Mouse (Mus musculus) common myeloid progenitor, adult 5-6 weeks (primary cell): ENCODE measurements around the gene Palld. TPM values are rescaled to one million over a fixed set of nuclear protein-coding genes. Genes with fewer than 3 reads are reported as not detected.

Source experiments
- ATAC-seq: replicated peaks from 2 replicates; pipeline ENCODE4 v1.8.0; 2016; ENCODE audit warnings: low read depth, mild to moderate bottlenecking, moderate TSS enrichment, inconsistent platforms; ENCODE audit not compliant: poor library complexity, severe bottlenecking
- total RNA-seq: library from RNA; stranded (forward); fragments of 200-1000, 187-1606 nt; gene quantifications from 2 replicates; pipeline ENCODE4 v1.2.3, GENCODE M21; 2017

Palld gene
- total RNA-seq, 1 experiment from 2014 or later, result 0.46 TPM

DNA sequence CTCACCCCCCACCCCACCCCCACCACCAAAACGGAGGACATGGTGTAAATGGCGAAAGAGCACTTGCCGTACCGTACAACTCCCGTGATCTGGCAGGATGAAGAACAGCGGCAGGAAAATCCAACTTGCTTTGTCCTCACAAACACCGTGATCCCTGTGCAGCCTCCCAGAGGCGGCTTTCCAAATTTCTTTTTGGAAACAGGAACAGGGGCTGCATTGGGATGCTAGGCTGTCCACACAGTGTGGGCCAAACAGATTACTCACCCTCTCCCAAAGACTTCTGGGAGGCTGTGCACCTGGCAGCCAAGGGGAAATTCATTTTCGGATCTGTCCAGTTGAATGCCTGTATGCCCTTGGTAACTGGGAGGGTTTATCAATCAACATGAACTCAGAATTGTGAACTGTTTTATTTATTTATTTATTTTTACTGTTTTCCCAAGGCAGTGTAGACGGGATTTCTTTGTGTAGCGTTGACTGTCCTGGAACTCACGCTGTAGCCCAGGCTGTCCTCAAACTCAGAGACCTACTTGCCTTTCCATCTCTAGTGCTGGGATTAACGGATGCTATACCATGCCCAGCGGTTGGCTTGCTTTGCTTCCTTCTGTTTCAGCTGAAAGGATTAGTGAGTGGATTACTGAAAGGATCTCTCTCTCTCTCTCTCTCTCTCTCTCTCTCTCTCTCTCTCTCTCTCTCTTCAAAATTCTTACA is 422.1 kb downstream of the Palld start:
- ATAC-seq, result no peak

DNA sequence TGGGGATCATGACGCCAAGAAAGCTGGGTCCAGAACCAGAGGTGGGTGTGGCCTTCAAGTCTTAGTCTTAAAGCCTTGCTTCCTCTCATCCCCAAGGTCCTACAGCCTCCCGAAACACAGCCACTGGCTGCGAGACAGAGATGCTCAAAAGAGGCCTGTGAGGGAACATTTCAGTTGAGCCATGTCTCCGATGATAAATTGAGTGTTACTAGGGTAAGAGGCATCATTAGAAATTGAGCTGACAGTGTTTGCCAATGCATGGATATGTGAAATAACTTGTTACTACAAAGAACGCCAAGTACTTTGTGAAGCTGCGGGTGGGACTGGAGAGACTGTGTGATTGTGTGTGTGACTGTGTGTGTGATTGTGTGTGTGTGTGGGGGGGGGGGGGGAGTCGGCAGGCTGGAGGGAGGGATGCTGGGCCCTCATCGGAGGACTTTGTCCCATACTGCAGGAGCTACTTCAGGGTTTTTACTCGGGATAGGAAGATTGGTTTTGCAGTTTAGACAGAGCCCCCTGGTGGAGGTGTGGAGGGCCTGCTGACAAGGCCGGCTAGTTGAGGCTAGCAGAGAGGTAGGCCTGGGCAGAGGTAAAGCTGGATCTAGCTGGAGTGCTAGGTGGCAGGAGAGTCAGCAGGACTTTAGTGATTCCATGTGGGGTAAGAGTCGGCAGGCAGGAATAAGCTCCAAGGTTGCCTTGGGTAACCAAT is 422.8 kb downstream of the Palld start:
- ATAC-seq, result peak; percentile 90

DNA sequence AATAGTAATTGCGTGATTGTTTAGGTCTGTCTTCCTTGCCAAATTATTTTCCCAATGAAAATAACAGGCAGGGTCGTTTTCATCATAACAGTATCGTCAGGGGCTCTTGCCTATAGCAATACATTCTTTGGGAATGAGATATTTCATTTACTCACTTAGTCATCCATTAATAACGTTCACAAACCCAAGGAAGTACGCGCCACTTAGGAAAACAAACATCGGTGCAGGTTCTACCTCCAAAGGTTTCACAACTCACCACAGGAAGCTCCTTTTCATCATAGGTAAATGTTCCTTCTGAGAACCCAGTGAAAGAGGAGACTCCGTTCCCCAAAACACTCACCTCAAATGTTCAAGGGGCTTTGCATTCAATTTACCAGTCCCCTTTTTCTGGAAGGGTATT is 423.7 kb downstream of the Palld start:
- ATAC-seq, result no peak

DNA sequence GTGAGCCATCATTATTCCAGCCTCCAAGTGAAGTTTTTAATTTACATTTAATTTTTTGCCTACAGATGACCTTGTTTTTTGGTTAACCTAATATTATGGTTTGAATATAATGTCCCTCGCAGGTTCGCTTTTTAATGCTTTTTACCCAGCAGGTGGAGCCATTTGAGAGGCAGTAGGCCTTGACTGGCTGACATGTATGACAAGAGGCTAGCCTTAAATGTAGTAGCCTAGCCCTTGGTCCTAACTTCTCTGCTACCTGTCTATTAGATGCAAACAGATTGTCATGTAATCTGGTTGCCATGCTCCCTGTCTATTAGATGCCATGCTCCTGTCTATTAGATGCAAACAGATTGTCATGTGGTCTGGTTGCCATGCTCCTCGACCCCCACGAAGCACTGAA is 424.3 kb downstream of the Palld start:
- ATAC-seq, result no peak; the same call in 1 of the 2 replicates

DNA sequence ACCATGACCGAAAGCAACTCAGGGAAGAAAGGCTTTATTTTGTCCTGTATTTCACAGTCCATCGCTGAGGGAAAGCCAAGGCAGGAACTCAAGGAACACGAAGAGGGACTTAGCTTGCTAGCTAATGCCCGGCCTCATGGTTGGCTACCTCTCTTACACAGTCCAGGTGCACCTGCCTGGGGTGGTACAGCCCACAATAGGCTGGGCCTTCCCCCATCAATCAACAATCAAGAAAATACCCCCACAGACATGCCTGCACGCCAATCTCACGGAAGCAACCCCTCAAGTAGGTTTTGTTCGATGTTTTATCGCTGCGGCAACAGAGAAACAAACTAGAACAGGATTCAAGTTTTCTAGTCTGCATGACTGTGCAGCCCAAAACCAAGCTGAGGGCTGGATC is 426.3 kb downstream of the Palld start:
- ATAC-seq, result no peak

DNA sequence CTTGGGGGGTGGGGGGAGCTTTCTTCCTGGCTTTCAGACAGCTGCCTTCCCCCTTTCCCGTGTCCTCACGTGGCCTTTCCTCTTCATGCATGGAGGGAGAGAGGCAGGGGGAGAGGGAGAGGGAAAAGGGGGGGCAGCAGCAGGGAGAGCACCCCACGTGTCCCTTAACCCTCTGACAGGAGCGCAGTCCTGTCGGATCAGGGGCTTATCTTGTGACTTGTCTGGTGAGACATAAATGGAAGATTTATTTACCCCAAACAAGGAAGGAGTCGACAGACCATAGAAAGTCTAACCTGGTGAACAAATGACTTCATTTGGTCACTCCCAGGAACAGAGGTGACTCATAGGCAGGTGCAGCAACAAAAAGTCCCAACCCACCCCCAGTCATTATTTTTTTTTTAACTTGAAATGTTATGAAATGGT is 427.2 kb downstream of the Palld start:
- ATAC-seq, result no peak

DNA sequence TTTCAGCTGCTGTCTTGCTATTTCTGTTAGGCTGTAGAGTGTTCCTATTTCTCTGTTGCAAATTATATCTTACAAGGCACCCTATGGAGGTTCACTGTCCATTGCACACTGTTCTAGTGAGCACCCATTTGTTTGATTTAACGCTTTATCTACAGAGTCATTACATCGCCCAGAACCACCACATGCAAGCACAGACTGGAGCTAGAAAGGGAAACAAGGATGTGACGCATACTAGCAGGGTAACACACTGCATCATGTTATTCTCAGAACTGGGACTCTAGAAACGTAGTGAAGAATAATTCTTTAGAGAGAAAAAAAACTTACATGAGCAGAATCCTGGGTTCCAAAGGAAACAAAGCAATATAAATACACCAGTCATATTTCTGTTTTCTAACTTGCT is 432.3 kb downstream of the Palld start:
- no peak for ATAC-seq

DNA sequence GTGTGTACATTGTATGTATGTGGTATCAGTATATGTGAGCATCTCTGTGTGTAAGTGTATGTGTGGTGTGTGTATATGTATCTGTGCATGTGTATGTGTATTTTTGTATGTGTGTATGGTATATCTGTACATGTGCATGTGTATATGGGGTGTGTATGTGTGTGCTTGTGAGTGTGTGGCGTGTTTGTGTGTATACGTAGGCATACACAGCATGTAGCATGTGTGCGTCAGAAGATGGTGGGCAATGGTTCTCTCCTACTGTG is 435.0 kb downstream of the Palld start:
- no peak for ATAC-seq

DNA sequence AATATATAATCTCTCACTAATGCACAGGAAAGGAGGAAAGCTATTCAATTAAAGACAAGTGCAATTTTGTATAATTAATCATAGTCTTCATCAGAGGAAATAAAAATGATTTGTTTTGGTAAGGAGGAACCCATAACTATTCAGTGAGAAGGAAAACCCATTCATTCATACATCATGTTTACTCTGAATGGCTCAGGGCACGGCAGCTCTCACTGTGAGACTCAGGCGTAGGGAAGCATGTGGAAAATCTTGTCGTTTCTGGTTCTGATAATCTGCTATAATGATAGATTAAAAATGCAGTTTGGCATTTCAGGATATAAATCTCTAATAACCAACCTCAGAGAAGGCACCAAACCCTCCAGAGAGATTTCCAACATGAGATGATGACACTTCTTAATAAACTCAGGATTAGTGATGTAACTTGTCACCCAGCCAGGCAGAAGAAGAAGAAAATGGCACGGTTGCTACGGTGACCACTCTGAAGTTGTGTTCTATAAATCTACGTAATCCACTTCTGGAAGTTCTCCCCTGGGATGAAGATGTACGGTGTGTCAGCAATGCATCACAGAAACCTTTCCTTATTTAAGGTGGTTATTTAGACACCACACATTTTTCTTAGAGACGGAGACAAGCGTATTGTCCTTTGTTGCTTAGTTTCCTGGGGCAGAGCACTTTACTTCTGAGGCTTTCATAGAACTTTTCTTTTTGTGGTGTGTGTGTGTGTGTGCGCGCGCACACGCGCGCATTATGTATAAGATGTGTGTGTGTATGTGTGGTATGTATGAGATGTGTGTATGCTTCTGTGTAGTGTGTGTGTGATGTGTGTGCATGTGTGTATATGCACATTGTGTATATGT is 435.6 kb downstream of the Palld start:
- ATAC-seq, result no peak

DNA sequence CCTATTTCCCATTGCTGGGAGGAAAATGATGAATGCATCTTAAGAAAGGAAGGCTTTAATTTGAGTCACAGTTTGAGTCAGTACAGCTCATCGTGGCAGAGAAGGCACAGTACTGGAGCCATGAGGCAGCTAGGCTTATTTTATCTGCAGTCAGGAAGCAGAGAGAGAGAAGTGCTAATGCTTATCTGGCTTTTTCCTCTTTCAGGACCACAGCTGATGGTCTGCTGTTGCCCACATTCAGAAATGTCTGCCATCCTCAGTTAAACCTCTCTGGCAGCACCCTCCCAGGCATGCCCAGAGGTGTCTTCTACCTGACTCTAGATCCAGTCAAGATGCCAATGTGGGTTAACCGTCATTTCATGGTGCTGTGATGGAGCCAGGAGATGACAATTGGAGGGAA is 438.1 kb downstream of the Palld start:
- peak; percentile 72; the same call in 1 of the 2 replicates for ATAC-seq

DNA sequence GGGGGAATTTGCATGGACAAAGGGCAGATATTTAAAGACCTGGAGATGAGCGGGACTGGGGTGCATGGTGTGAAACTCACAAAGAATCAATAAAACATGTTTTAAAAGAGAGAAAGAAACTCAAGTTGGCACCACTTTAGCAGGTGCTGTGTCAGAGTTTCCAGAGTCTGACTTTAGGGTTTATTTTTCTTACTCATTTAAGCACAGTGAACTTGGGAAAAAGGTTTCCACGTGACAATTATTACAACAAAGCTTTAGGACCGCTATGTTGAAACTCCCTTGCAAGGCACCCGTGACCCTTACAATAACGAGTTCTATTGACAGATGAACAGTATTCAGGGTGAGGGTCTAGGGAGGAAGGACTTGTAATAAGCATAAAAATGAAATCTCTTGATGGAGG is 440.3 kb downstream of the Palld start:
- ATAC-seq, result no peak

Other genes with a start within 250 kb of the Palld start
- 10.3 and 13.2 TPM in 2 replicates for gene Ddx60, start 25.4 kb upstream of the Palld start, total RNA-seq
- not detected in 2 replicates for gene Anxa10, start 220.5 kb upstream of the Palld start, total RNA-seq